Mouse (Mus musculus) spleen, adult 2 months (tissue): Measurements from ENCODE around the gene BC028528.

Source experiments
- CTCF ChIP-seq: fragments of 200-500 bp; IDR thresholded peaks from 2 replicates; pipeline ENCODE4 v1.5.1; 2011; ENCODE audit warnings: mild to moderate bottlenecking, inconsistent platforms; ENCODE audit not compliant: insufficient read depth, insufficient read length, insufficient replicate concordance; ENCODE audit errors: extremely low read depth
- POLR2A ChIP-seq: fragments of 200-500 bp; IDR thresholded peaks from 2 replicates; pipeline ENCODE4 v1.6.1; 2011; ENCODE audit warnings: low read depth, low read length, inconsistent platforms

DNA sequence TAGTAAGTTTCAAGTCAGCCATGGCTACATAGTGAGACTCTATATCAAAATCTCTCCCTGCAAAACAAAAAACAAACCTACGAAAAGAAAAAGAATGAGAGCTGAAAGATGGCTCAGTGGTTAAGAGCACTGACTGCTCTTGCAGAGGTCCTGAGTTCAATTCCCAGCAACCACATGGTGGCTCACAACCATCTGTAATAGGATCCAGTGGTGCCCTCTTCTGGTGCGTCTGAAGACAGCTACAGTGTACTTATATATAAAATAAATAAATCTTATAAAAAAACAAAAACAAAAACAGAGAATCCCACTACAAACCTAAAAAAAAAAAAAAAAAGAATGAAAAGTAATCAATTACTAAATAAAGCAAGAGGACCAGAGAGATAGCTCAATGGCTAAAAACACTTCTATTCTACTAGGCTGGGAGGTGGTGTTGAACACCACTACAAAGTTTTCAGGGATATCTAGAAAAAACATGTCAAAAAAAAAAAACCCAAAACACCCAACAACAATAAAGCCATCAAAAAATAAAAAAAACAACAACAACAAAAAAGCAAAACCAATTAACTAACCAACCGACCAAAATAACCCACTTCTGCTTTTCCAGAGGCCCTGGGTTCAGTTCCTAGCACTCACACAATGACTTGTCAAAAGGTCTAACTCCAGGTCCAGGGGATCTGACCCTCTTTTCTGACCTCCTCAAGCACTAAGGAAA, 49.1 kb downstream of the BC028528 start:
- TF ChIP-seq CTCF = no peak
- TF ChIP-seq POLR2A = no peak
